Mouse (Mus musculus): ENCODE data around the gene Rnf114.

Rnf114 gene

GRCm38 (mm10) chr2:167564551-167565311 lies 72.3 kb downstream of the Rnf114 start:
- DNase-seq (ENCODE audit: low spot score in 2 of 2): no peak

- DNase-seq (ENCODE audit: low spot score in 2 of 2): no peak
Observed at GRCm38 (mm10) chr2:167565312-167565656, 72.8 kb downstream of the Rnf114 start.

- no peak for DNase-seq (ENCODE audit: low spot score in 2 of 2)
Observed at GRCm38 (mm10) chr2:167565682-167566081, 73.2 kb downstream of the Rnf114 start.

Data from frontal cortex, postnatal 25 days (tissue).